Mouse (Mus musculus) T-cell, adult 2 months (primary cell): Measurements from ENCODE around the gene Mocs1.

Source experiments
- DNase-seq: peaks from one replicate; pipeline ENCODE4 v3.0.0; 2022; ENCODE audit warnings: low spot score

The Mocs1 gene

DNA sequence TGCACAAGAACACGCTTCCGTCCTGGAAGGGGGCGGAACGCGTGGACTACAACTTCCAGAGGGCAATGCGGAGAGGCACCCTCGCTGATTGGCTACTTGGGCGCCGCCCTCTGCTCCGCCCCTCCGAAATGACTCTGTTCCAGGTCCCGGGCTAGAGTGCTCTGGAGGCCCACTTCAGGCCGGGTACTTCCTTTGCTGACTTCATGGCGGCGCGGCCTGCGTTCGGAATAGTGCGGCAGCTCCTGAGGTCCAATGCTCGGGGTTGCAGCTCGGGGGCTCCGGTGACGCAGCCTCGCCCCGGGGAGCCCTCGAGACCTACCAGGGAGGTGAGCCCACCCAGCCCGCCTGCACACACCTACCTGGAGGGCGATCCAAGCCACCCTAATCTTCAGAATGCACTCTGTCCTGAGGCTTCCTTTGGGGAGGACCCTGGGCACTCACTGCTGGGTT, at the start of gene Mocs1:
Mocs1 (plus strand) TSS at position 124 of the 450 bp plus-strand sequence.
- peak; percentile 94 for DNase-seq

DNA sequence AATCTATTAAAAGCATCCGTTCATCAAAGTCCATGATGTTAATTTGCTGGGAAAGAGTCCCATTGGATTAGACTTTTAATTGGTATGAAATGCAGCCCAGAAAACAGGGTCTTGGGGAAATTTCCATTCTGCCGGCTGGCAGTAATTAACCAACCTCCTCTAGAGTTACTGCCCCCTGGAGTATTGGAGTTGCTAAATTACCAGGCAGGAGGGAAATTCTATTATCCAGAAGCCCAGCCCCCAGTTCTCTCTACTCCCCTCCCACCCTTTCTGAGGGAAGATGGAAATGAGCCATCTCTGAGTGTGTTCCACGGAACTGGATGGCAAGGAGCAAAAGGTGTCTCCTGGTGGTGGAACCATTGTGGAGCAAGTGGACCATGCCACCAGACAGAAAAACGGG, 48.5 kb upstream of the Mocs1 start:
- DNase-seq, result no peak

DNA sequence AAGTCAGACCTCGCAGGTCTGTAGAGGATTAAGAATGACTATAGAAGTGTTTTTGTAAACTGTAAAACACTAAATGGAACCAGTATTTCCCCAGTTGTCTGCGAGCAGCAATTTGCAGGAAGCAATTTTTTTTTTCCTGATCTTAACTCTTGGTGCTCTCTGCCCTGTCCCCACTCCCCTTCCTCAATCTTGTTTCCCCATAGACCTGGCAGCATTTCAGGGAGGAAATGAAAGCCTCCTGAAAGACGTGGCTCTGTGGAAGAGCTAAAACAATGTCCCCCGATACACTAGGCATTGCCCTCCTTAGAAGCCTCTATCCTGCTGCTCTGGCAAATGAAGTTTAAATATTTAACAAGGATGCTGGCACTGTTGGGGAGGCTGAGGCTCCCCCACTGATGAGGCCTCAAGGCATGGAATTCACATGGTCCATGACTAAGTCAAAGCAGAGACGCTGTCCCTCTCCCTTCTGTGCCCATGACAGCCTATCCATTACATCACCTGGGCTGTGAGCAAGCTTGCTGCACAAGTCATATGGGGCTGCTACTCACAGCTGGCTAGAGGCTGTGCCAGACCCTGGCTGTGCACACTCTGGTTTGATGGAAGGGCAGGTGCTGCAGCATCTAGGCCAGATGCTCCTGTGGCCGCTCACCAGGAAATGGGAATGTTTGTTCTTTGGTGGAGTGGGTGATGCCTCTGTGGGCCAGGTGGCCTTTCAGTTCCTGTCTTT, 43.8 kb upstream of the Mocs1 start:
- no peak for DNase-seq

DNA sequence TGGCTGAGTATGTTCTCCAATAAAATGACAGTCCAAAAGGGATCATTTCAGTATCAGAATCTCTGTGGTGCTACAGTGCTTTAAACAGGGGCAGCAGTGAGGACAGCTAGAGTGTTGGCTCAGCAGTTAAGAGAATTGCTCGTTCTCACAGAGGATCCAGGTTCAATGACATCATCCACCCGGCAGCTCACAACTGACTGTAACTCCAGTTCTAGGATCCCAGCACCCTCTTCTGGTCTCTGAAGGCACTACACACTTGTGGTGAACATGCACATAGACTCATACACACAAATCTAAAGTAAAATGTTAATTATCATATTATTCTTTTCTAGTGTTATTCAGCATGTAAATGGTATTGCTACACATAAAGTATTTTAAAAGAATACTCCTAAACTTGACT, 40.4 kb upstream of the Mocs1 start:
- no peak for DNase-seq

DNA sequence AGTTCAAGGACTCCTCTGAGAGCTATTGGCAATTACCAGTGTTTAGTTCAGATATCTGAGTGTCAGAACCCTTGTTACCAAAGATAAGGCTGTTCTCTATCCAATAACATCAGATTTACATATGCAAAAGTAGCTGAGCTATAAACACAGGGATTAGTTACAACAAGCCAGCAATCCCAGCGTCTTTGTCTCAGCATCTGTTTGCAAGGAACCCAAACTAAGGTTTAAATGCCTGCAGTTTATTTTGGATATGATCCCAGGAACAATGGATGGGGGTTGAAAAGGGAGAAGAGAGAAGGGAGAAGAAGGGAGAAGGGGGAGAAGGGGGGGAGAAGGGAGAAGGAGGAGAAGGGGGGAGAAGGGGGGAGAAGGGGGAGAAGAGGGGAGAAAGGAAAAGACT, 35.4 kb upstream of the Mocs1 start:
- no peak for DNase-seq

DNA sequence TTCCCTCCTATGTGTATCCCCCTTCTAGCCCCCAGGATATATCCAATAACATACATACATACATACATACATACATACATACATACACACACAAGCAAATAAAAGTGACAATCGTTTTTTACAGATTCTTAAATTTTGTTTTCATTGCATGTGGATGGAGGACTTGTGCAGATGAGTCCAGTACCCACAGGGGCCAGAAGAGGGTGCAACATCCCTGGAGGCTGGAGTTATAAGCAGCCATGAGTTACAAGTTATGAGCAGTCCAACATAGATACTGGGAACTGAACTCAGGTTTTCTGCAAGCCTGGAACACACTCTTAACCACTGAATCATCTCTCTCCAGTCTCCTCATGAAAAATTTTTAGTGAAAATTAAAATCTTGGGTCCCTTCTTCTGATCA, 33.3 kb upstream of the Mocs1 start:
- no peak for DNase-seq

DNA sequence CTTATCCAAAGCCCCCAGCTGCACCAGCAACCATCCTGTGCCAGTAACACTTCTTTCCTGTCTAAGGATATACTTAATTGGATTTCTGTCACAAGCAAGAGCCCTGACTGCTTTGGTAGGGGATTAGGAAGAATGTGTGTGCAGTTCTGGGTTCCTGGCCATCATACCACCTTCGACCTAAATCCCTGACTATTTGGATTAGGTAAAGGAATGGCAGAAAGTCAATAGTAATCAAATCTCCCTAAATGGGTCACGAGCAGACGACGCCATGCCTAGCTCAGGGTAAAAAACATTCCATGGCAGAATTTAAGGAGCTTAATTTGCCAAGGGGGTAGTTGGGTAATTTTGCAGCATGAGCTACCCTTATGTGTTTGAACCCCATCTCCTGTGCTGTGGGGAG, 28.6 kb upstream of the Mocs1 start:
- DNase-seq, result no peak

DNA sequence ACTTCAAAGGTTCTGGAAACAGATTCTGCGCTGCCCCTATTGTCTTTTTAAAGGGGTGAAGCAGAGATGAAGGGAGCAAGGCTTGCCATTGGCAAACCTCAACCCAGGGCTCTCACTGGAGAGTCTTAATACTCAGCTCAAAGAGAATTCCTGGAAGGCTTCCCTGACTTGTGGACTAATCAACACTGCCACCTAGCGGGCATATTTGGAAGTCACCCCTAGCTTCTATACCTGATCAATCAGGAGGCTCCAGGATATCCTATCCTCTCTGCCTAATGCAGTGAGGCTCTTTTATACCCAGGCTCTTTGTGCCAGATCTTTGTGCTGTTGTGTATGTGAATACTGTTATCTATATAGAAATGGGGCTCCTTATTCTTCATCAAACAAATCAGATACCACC, 28.0 kb upstream of the Mocs1 start:
- peak; percentile 35 for DNase-seq

DNA sequence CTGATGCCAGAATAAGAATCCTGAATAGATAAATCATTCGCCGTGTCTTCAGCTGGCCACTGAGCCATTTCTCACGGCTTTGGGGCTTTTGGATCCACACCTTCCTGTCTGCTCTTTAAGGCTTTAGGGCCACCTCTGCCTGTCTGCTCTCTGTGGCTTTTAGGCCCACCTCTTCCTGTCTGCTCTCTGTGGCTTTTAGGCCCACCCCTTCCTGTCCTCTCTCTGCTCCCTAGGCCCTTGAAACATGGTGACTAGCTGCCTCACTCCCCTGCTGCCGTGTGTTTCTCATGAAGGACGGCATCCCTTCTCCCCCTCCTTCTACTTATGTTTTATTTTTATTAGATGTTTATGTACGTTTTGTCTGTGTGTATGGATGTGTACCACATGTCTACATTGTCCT, 25.0 kb upstream of the Mocs1 start:
- peak; percentile 64 for DNase-seq

DNA sequence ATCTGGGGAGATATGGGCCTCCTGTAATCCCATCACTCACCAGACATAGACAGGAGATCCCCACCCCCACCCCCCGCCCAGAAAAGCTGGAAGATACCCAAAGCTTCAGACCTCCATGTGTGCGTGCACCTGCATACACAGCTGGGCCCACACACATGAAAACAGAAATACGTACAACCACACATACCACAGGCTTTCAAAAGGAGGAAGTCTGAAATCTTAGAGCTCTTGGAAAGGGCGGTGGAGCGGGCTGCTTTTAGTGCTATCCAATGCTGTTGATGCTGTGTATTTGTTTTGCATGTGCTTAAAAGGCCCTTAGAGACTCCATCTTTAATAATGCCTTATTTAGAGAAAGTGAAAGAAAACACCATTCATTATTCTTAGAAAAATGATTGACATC, 22.2 kb upstream of the Mocs1 start:
- peak; percentile 8 for DNase-seq

DNA sequence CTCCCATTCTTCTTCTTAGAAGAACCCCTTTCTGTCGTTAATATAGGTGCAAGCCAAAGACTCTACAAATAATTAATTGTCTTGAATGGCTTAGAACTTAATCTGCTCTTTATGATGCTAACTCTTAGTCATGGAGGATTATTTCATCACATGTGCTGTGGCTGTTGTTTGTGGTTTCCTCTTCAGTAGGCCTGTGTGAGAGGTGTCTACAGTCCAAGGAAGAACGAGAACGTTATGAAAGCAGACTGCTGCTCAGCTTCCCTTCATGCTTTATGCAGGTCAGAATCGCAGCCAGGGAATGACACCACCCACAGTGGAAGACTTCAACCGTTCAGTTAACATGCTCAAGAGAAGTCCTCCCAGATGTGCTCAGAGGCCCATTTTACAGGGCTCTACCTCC, 15.2 kb upstream of the Mocs1 start:
- DNase-seq, result no peak

DNA sequence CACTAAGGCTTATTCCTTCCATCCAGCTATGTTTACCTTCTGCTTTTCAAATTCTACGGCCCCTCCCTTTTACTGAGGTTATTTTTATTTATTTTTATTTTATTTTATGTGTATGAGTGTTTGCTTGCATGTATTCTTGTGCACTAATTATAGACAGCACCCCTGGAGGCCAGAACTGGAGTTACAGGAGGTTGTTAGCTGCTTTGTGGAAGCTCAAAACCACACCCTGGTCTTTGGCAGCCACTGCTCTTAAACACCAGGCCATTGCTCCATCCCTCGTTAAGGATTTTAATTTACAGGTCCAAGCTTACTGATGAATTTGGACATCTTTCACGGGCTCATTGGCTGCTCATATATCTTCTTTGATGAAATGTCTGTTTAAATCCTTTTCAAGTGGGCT, 14.6 kb upstream of the Mocs1 start:
- no peak for DNase-seq

DNA sequence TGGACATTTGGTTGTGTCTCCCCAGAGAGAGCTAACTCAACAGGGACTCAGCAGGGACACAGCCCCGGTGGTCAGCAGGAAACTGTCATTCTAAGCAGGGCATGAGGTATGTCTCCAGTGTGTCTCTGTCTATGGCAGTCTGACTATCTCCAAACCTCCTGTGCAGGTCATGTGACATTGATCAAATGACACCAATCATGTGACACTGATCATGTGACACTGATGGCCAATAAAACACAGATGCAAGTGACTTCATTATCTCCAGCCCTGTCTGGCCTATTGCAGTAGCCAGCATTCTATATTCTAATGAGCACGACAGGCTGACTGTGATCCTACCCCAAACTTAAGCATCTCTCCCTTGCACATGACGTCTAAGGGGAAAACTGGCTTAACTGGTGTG, 11.9 kb upstream of the Mocs1 start:
- DNase-seq, result no peak

DNA sequence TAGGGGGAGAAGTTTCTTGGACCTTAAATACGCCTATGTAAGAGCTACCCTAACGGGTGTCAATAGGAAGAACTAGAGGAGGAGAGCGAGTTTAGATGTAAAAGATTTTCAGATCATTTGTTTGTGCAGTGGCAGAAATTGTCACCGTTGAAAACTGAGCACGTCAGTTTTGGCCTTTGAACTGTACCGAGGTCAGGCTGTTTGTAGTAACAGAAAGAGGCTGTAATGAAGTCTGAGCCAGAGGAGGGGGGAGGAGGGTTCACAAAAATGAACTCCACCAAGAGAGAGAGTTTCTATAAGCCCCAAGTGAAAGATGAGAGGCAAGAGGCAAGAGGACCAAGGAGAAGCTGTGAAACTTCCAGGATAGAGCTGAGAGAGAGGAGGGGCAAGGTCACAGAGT, 8.3 kb upstream of the Mocs1 start:
- no peak for DNase-seq

DNA sequence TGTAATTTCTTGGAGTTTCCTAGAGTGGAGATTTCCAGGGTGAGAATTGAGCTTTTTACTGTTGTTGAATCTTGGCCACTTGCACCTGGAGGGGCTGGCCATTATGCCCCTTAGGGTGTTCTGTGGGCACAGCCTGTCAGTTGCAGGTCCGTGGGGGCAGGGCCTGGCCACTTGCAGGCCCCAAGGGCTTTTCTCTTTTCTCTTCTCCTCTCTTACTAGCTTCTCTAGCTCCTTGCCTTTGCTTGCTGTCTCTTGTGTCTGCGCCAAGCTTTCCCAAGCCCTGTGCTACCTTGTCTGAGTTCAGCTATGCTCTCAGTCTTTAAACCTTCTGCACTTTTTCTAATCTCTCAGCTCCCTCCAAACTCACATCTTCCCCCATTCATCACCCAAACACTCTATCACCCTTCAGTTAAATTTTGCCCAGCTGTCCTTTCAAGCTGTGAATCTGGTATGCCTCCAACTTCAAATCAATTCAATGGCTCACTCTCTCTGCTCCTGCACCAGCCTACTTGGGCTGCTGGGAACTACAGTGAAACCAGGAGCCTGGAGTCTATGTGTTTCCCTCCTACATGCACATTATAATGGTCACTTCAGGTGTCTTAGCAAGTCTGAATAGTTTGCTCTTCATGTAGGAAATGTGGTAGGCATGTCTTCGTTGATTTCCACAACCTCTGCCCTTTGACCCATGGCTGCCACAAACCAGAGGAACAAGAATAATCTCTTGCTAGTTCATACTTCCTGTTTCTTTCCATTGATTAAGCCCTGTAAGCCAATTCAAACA, 5.7 kb upstream of the Mocs1 start:
- DNase-seq, result no peak

DNA sequence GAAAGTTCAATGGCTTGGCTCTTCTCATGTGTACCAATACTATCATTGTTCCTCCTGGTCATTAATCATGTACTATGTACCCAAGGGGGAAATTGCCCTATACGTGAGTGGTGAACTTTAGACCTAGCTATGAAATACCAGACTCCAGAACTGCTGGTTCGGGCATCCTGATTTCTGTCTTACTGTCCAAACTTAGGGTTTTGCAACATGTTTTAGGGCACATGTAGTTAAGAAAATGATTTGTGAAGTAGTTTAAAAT, 5.2 kb upstream of the Mocs1 start:
- no peak for DNase-seq

DNA sequence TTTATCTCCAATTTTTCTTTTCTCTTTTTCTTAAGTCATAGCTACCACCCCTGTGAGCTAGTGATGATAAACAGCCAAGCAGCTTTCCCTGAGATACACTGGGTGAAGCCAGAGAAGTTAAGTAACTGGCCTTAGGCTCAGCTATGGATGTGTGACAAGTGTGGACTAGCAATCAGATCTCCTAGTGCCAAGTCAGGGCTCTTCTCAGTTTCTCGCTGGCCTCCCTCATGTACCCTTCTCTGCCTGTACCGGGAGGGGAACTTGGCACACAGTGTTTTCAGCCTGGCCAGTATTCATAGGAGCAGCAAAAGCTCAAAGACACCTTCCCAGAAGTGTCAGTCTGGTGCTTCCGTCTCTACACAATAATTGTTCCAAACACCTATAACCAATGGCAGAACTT, 4.3 kb upstream of the Mocs1 start:
- DNase-seq, result no peak

DNA sequence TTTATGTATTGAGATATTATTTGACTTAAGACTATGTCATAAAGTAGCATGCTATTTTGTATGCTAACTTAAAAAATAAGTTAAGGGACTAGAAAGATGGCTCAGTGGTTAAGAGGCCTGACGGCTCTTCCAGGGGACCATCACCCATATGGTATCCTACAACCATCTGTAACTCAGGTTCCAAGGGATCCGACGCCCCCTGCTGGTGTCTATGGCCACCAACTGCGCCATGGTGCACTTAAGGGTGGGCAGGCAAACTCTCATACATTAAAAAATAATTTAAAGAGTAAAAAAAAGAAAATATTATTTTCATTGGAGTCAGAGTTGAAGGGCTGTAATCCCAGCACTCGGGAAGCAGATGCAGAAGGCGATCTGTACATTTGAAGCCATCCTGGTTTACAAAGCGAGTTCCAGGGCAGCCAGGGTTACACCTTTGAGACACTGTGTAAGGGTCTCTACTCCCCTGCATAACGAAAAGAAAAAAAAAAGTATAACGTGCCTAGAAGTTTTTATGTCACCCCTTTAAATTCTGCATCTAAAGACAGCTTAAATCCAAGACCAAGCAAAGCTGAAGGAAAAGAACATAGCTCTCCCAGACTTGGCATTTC, 427 bp upstream of the Mocs1 start:
- no peak for DNase-seq

DNA sequence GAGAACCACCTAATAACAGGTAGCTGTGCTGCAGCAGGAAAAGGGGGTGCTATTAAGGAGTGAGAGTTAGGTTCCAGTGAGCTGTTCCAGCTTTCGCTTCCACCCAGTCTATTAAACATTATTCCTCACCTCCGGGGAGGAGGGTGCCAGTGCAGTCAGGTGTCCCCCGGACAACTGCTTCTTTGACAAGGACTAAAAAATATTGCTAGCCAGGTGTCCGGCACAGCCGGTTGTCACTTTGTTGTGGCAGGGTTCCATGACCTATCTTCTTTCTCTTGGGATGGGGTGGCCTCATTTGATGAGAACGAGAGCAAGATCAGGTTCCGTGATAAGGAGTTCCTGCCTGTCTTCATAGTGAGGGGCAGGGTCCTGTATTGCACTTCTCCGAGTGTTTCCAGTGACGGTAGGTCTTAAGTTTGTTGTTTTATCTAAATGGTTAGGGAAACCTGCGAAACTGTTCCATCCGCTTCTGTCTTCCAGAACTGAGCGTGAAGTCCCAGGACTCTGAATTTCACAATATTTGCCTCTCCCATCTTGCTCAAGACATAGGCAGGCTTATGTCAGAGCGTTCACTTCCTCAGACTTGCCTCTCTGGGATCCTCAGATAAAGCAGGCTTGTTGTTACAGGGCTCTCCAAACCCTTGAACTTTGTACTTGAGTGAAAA, 721 bp downstream of the Mocs1 start:
- no peak for DNase-seq

DNA sequence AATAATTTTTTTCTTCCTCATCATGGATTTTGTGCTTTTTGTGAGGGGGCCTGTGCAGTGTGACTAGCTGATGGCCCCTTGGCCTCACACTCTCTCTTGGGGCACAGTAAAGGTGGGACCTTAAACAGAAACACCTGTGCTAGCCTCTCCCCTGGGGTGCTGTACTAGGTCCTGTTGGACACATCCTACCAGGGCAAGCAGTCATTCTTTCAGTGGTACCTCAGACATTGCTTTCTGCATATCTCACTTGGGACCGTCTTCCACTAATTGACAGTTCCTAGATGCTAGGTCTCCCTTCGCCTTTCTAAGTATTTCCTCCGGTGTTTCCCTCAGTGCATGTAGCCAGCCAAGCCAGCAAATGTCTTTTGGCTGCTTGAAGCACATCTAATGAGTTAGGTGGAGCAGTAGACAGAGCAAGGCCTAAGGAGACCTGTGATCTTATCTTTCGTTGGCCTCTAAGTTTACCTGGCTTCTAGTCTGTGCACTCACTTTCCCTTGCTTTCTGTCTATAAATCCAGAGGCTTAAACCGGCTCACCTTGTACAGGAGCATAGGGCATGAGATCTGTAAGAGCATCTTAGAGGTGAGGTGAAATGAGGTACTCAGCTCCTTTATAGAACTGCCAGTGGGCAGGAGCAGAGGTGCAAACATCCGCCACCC, 1.4 kb downstream of the Mocs1 start:
- no peak for DNase-seq

DNA sequence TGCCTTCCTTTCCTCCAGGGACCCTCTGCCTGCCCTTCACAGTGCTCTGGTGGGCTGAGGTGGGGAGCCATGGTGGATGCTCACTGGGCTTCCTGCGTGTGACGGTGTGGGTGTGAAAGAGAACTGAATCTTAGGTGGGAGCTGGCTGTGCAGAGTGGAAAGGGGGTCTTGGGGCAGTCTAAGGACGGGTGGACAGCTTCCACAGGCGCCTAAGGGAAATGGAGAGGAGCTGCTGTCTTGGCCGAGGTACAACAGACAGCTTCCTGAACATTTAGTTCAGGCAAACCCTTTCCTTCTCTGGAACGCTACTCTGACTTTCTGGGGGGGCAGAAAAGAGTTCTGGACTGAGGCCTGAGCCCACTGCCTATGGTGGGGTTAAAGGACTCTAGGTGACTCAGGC, 2.0 kb downstream of the Mocs1 start:
- no peak for DNase-seq

DNA sequence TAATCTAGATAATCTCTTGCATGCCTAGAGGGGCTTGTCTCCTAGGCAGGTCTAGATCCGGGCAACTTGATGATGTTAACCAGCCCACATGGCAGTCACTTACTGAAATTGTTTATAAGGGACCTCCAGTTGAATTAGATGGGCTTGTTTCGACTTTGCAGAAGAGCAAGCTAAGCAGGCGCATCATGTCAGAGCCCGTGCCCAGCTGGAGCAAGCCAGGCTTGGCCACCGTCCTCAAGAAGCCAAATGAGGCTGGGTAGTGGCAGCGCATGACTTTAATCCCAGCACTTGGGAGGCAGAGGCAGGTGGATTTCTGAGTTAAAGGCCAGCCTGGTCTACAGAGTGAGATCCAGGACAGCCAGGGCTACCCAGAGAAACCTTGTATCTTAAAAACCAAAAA, 3.0 kb downstream of the Mocs1 start:
- DNase-seq, result no peak
